Mouse (Mus musculus): ENCODE results near the gene Hoga1. TPM values are rescaled to one million over a fixed set of nuclear protein-coding genes. Genes with fewer than 3 reads are reported as not detected.

The Hoga1 gene
- total RNA-seq, 2 experiments from 2014 or later = 1.4 to 2.3 TPM

GRCm38 (mm10) chr19:42104681-42105080 is 59.3 kb downstream of the Hoga1 start:
- intact Hi-C loops (cut with DNase I) = no loop called here
- no peak for DNase-seq

GRCm38 (mm10) chr19:42115783-42116335 is 70.4 kb downstream of the Hoga1 start:
- DNase-seq = no peak
- intact Hi-C loops (cut with DNase I) = no loop called here

- no peak for DNase-seq
- intact Hi-C loops (cut with DNase I) = no loop called here
Observed at GRCm38 (mm10) chr19:42118142-42118541, 72.7 kb downstream of the Hoga1 start.

GRCm38 (mm10) chr19:42118596-42118995 is 73.2 kb downstream of the Hoga1 start:
- intact Hi-C loops (cut with DNase I) = no loop called here
- no peak for DNase-seq

DNA sequence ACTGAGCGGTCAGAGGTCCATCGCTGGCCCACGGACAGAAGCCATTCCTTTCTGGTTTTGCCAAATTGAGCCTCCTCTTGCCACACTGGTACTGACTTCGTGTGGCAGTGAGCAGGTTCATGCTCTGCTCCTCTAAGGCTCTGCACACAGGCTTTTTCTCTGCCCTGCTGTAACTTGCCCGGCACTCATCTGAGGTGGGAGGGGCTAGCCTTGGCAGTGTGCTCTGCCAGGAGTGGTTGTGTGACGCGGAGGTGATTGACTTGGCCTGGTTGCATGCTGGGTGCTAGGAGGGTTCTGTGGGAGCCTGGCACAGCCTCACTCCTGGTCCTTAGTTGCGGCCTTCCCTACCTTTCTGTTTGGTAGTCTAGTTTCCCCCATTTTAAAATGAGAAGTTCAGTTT is 75.0 kb downstream of the Hoga1 start:
- intact Hi-C loops (cut with DNase I) = no loop called here
- no peak for DNase-seq

Other genes starting within 250 kb of the Hoga1 start
- gene Arhgap19, start 243.6 kb upstream of the Hoga1 start, total RNA-seq (2021) = 1 to 10 TPM; 2.5 to 3.5 TPM
- gene Frat1, start 215.6 kb upstream of the Hoga1 start, total RNA-seq (2021) = 1 to 10 TPM; 2.5 to 3.2 TPM
- gene Frat2, start 197.5 kb upstream of the Hoga1 start, total RNA-seq (2021) = 1 to 10 TPM; 5.9 to 6.6 TPM
- 10 to 100 TPM; 10.7 to 12.9 TPM for gene Rrp12, start 149.4 kb upstream of the Hoga1 start, total RNA-seq (2021)
- 100 to 1,000 TPM; 115 to 131 TPM for gene Pgam1, start 133.7 kb upstream of the Hoga1 start, total RNA-seq (2021)
- gene Exosc1, start 112.2 kb upstream of the Hoga1 start, total RNA-seq (2021) = 10 to 100 TPM; 11.3 to 13.4 TPM
- 10 to 100 TPM; 19.9 to 20.9 TPM for gene Zdhhc16, start 112.1 kb upstream of the Hoga1 start, total RNA-seq (2021)
- 10 to 100 TPM; 16.7 to 21.2 TPM for gene Mms19, start 64.5 kb upstream of the Hoga1 start, total RNA-seq (2021)
- 10 to 100 TPM; 25.9 to 28.0 TPM for gene Ubtd1, start 63.8 kb upstream of the Hoga1 start, total RNA-seq (2021)
- gene Ankrd2, start 9.6 kb upstream of the Hoga1 start, total RNA-seq (2021) = not detected
- gene 4933411K16Rik, start 6.6 kb downstream of the Hoga1 start, total RNA-seq (2021) = under 1 TPM in 1 of 2 experiments, not detected in 1; 0.32 TPM
- 1 to 10 TPM; 4.5 to 5.3 TPM for gene Morn4, start 40.7 kb downstream of the Hoga1 start, total RNA-seq (2021)
- gene Pi4k2a, start 44.9 kb downstream of the Hoga1 start, total RNA-seq (2021) = 10 to 100 TPM; 17.2 to 20.6 TPM
- 10 to 100 TPM; 10.8 to 11.7 TPM for gene Avpi1, start 83.4 kb downstream of the Hoga1 start, total RNA-seq (2021)
- 10 to 100 TPM; 21.6 to 23.8 TPM for gene Marveld1, start 101.8 kb downstream of the Hoga1 start, total RNA-seq (2021)
- gene Zfyve27, start 118.3 kb downstream of the Hoga1 start, total RNA-seq (2021) = 10 to 100 TPM; 24.6 to 26.5 TPM
- gene Sfrp5, start 156.6 kb downstream of the Hoga1 start, total RNA-seq (2021) = 1 to 10 TPM; 1.2 to 3.3 TPM
- gene Golga7b, start 202.0 kb downstream of the Hoga1 start, total RNA-seq (2021) = under 1 TPM; 0.49 to 0.50 TPM

All from heart, postnatal 14 days (tissue).